ENCODE assay signal across 28 mouse cellular contexts in the genomic region with DNA sequence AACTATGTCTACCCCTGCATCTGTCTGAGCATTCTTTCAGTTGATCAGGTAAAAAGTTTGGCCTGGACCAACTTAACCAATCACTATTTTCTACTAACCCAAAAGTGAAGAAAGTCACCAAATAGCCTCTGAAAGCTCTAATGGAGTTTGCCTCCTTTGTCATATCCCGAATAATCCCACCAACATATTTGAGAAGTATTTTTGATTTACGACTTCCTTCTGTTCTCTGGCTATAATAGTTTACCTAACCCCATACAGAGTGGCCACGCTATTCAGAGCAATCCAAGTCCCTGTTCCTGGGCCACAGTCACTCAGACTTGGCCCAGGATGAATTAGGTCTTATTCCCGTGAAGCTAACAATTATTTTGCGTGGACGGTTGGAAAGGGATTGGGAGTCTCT.
"Had no signal": no experiment of that assay in that cellular context is flagged by ENCODE, and none has a peak within 500 bp of the region (broad histone marks: within the 10 kb centered on the region; RNA-seq: fewer than 3 reads in every experiment).

No protein-coding gene starts in this region.

- H3K4me1 ChIP-seq: embryonic facial prominence, embryonic 10.5 days; embryonic facial prominence, embryonic 12.5 days; embryonic facial prominence, embryonic 13.5 days; embryonic facial prominence, embryonic 15.5 days; forebrain, embryonic 10.5 days; forebrain, embryonic 12.5 days; forebrain, embryonic 13.5 days; forebrain, embryonic 15.5 days had no signal

- ATAC-seq: forebrain, embryonic 13.5 days; forebrain, embryonic 14.5 days; forebrain, embryonic 15.5 days; forebrain, embryonic 16.5 days; forebrain, postnatal 0 days had no signal

- DNase-seq: cerebellum, adult 2 months; cerebellum, adult 8-10 months; cerebellum, adult 9-10 months; cerebellum, adult 9-11 months; cerebellum, postnatal 10 days; cerebellum, postnatal 14 days; cerebellum, postnatal 25 days; cerebellum, postnatal 36 days; embryo, embryonic 11 days; forebrain, postnatal 0 days; gastrocnemius, adult 2 months; gastrocnemius, postnatal 10 days; gastrocnemius, postnatal 14 days; gastrocnemius, postnatal 25 days; gastrocnemius, postnatal 36 days; heart, adult 18-20 months; heart, adult 2 months had no signal

- H3K9ac ChIP-seq: embryonic facial prominence, embryonic 12.5 days; embryonic facial prominence, embryonic 13.5 days; embryonic facial prominence, embryonic 15.5 days; forebrain, embryonic 12.5 days; forebrain, embryonic 13.5 days; forebrain, embryonic 15.5 days; forebrain, postnatal 0 days had no signal

- H3K36me3 ChIP-seq: embryonic facial prominence, embryonic 10.5 days; embryonic facial prominence, embryonic 12.5 days; embryonic facial prominence, embryonic 13.5 days; embryonic facial prominence, embryonic 15.5 days; forebrain, embryonic 10.5 days; forebrain, embryonic 12.5 days; forebrain, embryonic 15.5 days had no signal

- H3K4me2 ChIP-seq: embryonic facial prominence, embryonic 12.5 days; embryonic facial prominence, embryonic 13.5 days; embryonic facial prominence, embryonic 15.5 days; forebrain, embryonic 12.5 days; forebrain, embryonic 13.5 days; forebrain, embryonic 15.5 days had no signal

- H3K27ac ChIP-seq: embryonic facial prominence, embryonic 10.5 days; embryonic facial prominence, embryonic 12.5 days; embryonic facial prominence, embryonic 13.5 days; embryonic facial prominence, embryonic 15.5 days; forebrain, embryonic 10.5 days; forebrain, embryonic 12.5 days; forebrain, embryonic 13.5 days; forebrain, embryonic 15.5 days; gastrocnemius, adult 2 months; heart, adult 2 months had no signal

- H3K27me3 ChIP-seq: embryonic facial prominence, embryonic 12.5 days; embryonic facial prominence, embryonic 13.5 days; embryonic facial prominence, embryonic 15.5 days; forebrain, embryonic 12.5 days; forebrain, embryonic 13.5 days; forebrain, embryonic 15.5 days had no signal

- H3K9me3 ChIP-seq: embryonic facial prominence, embryonic 10.5 days; embryonic facial prominence, embryonic 12.5 days; embryonic facial prominence, embryonic 13.5 days; embryonic facial prominence, embryonic 15.5 days; forebrain, embryonic 10.5 days; forebrain, embryonic 12.5 days; forebrain, embryonic 13.5 days; forebrain, embryonic 15.5 days had no signal

- H3K4me3 ChIP-seq: embryonic facial prominence, embryonic 10.5 days; embryonic facial prominence, embryonic 12.5 days; embryonic facial prominence, embryonic 13.5 days; embryonic facial prominence, embryonic 15.5 days; erythroblast, embryonic 14.5 days; forebrain, embryonic 10.5 days; forebrain, embryonic 12.5 days; forebrain, embryonic 13.5 days; forebrain, embryonic 15.5 days; gastrocnemius, adult 2 months; heart, adult 2 months had no signal
